Mouse (Mus musculus) CH12.LX (cell line): ENCODE results near the gene Gm45785. TPM values are rescaled to one million over a fixed set of nuclear protein-coding genes. Genes with fewer than 3 reads are reported as not detected.

ENCODE experiments used
- DNase-seq: peaks from one replicate; pipeline ENCODE4 v3.0.0-alpha.2; 2013; ENCODE audit errors: extremely low read depth
- H3K27ac ChIP-seq: 2 replicates; pipeline ENCODE4 v1.5.1; 2012; ENCODE audit warnings: low read depth, mild to moderate bottlenecking, control low read depth, moderate library complexity; ENCODE audit not compliant: insufficient read depth
- H3K27me3 ChIP-seq: replicated peaks from 2 replicates; pipeline ENCODE3; 2012; ENCODE audit warnings: inconsistent platforms
- H3K36me3 ChIP-seq, 2 experiments: replicated peaks in 1 of 2; 2 replicates each; pipeline versions ENCODE3 to v1.6.1; 2012; ENCODE audit warnings: inconsistent platforms in 1 of 2, low read length in 1 of 2, mild to moderate bottlenecking in 1 of 2, mixed read lengths in 1 of 2, moderate library complexity in 1 of 2; ENCODE audit not compliant: control insufficient read depth in 1 of 2, insufficient read depth in 1 of 2
- H3K4me1 ChIP-seq, 2 experiments: 2 replicates each; pipeline ENCODE4 v1.6.1; 2012; ENCODE audit warnings: inconsistent platforms in 1 of 2, moderate library complexity in 1 of 2; ENCODE audit not compliant: insufficient read depth in 2 of 2, control insufficient read depth in 1 of 2
- H3K4me2 ChIP-seq: 2 replicates; pipeline ENCODE4 v1.6.1; 2012; ENCODE audit warnings: low read depth, mild to moderate bottlenecking, control low read depth; ENCODE audit not compliant: poor library complexity, insufficient read depth, severe bottlenecking
- H3K4me3 ChIP-seq, 3 experiments: fragments of 150-350 bp in 1 of 3; sonication (generic) in 1 of 3; replicated peaks in 1 of 3; 2 replicates each; pipeline versions ENCODE3 to v1.5.1; 2011 to 2012; ENCODE audit warnings: low read depth in 2 of 3, low read length in 2 of 3, mild to moderate bottlenecking in 2 of 3, moderate library complexity in 2 of 3, control low read depth in 1 of 3, improper control_type of control experiment in 1 of 3, inconsistent platforms in 1 of 3, mixed read lengths in 1 of 3; ENCODE audit not compliant: poor library complexity in 1 of 3
- H3K79me2 ChIP-seq: replicated peaks from 2 replicates; pipeline ENCODE4 v1.6.1; 2012; ENCODE audit warnings: mild to moderate bottlenecking, moderate library complexity; ENCODE audit not compliant: control insufficient read depth, poor library complexity, insufficient read depth, severe bottlenecking; ENCODE audit errors: extremely low read depth
- H3K9ac ChIP-seq: 2 replicates; pipeline ENCODE4 v1.6.1; 2012; ENCODE audit warnings: low read depth, mild to moderate bottlenecking, control low read depth, moderate library complexity; ENCODE audit not compliant: insufficient read depth
- H3K9me3 ChIP-seq: replicated peaks from 2 replicates; pipeline ENCODE3; 2012; ENCODE audit warnings: low read length, inconsistent platforms, mixed read lengths
- BHLHE40 ChIP-seq: IDR thresholded peaks from 2 replicates; pipeline ENCODE4 v1.6.1; 2011; ENCODE audit warnings: mild to moderate bottlenecking, low read depth, low read length, improper control_type of control experiment
- CHD1 ChIP-seq: IDR thresholded peaks from 2 replicates; pipeline ENCODE4 v1.6.1; 2012; ENCODE audit warnings: low read depth, low read length, improper control_type of control experiment, inconsistent platforms
- E2F4 ChIP-seq: IDR thresholded peaks from 2 replicates; pipeline ENCODE4 v1.6.1; 2011; ENCODE audit warnings: low read depth, low read length, improper control_type of control experiment; ENCODE audit not compliant: insufficient replicate concordance
- ELF1 ChIP-seq: IDR thresholded peaks from 2 replicates; pipeline ENCODE4 v1.6.1; 2014; ENCODE audit warnings: low read depth, mild to moderate bottlenecking, inconsistent platforms, low read length, improper control_type of control experiment
- EP300 ChIP-seq: IDR thresholded peaks from 2 replicates; pipeline ENCODE4 v1.6.1; 2011; ENCODE audit warnings: low read length, improper control_type of control experiment
- ETS1 ChIP-seq: conservative IDR thresholded peaks from 2 replicates; pipeline ENCODE4 v1.6.1; 2012; ENCODE audit warnings: low read depth, mild to moderate bottlenecking, inconsistent platforms, low read length, improper control_type of control experiment, moderate library complexity
- GABPA ChIP-seq: IDR thresholded peaks from 2 replicates; pipeline ENCODE4 v1.6.1; 2012; ENCODE audit warnings: low read depth, low read length, improper control_type of control experiment, inconsistent platforms; ENCODE audit not compliant: insufficient replicate concordance
- HCFC1 ChIP-seq: IDR thresholded peaks from 2 replicates; pipeline ENCODE4 v1.6.1; 2012; ENCODE audit warnings: low read depth, mild to moderate bottlenecking, inconsistent platforms, low read length, improper control_type of control experiment
- IRF4 ChIP-seq: IDR thresholded peaks from 2 replicates; pipeline ENCODE4 v1.6.1; 2014; ENCODE audit warnings: low read depth, mild to moderate bottlenecking, inconsistent platforms, low read length, improper control_type of control experiment
- KAT2A ChIP-seq: IDR thresholded peaks from 2 replicates; pipeline ENCODE4 v1.6.1; 2012; ENCODE audit warnings: low read length, improper control_type of control experiment, inconsistent platforms; ENCODE audit not compliant: insufficient replicate concordance
- MAFK ChIP-seq: IDR thresholded peaks from 2 replicates; pipeline ENCODE4 v1.6.1; 2011; ENCODE audit warnings: low read length, improper control_type of control experiment; ENCODE audit not compliant: insufficient replicate concordance
- MAX ChIP-seq: IDR thresholded peaks from 2 replicates; pipeline ENCODE4 v1.6.1; 2011; ENCODE audit warnings: low read length, improper control_type of control experiment
- MEF2A ChIP-seq: IDR thresholded peaks from 2 replicates; pipeline ENCODE4 v1.6.1; 2014; ENCODE audit warnings: low read depth, mild to moderate bottlenecking, inconsistent platforms, low read length, improper control_type of control experiment, borderline replicate concordance
- MXI1 ChIP-seq: IDR thresholded peaks from 2 replicates; pipeline ENCODE4 v1.6.1; 2011; ENCODE audit warnings: mild to moderate bottlenecking, low read depth, low read length, improper control_type of control experiment
- MYC ChIP-seq: IDR thresholded peaks from 2 replicates; pipeline ENCODE4 v1.6.1; 2011; ENCODE audit warnings: low read depth, mild to moderate bottlenecking, improper control_type of control experiment, low read length
- POLR2A ChIP-seq: IDR thresholded peaks from 2 replicates; pipeline ENCODE4 v1.6.1; 2011; ENCODE audit warnings: low read depth, mild to moderate bottlenecking, improper control_type of control experiment, low read length
- RAD21 ChIP-seq: IDR thresholded peaks from 2 replicates; pipeline ENCODE4 v1.6.1; 2011; ENCODE audit warnings: low read depth, mild to moderate bottlenecking, low read length, improper control_type of control experiment, moderate library complexity
- RCOR1 ChIP-seq: conservative IDR thresholded peaks from 2 replicates; pipeline ENCODE4 v1.6.1; 2012; ENCODE audit warnings: low read depth, mild to moderate bottlenecking, inconsistent platforms, low read length, improper control_type of control experiment
- SIN3A ChIP-seq: IDR thresholded peaks from 2 replicates; pipeline ENCODE4 v1.6.1; 2012; ENCODE audit warnings: low read length, improper control_type of control experiment, inconsistent platforms
- TCF12 ChIP-seq: IDR thresholded peaks from 2 replicates; pipeline ENCODE4 v1.6.1; 2014; ENCODE audit warnings: low read depth, mild to moderate bottlenecking, inconsistent platforms, low read length, improper control_type of control experiment
- USF1 ChIP-seq: IDR thresholded peaks from 2 replicates; pipeline ENCODE4 v1.6.1; 2014; ENCODE audit warnings: low read depth, mild to moderate bottlenecking, inconsistent platforms, low read length, improper control_type of control experiment
- ZKSCAN1 ChIP-seq: IDR thresholded peaks from 2 replicates; pipeline ENCODE4 v1.6.1; 2012; ENCODE audit warnings: low read depth, inconsistent platforms, low read length, improper control_type of control experiment, borderline replicate concordance
- ZNF384 ChIP-seq: IDR thresholded peaks from 2 replicates; pipeline ENCODE4 v1.6.1; 2012; ENCODE audit warnings: low read depth, low read length, improper control_type of control experiment, inconsistent platforms
- dilution Hi-C: fragments of 300-500 bp; cut with MboI; formaldehyde crosslinking; loops from 2 replicates; pipeline ENCODE4 v1.14.3; 2020; ENCODE audit warnings: low sequenced_read_pairs; ENCODE audit not compliant: extremely low pct_unique_long_range_greater_than_20kb, extremely low pct_ligation_motif_present
- in situ Hi-C: fragments of 300-500 bp; cut with MboI; formaldehyde crosslinking; loops from 3 replicates; pipeline ENCODE4 v1.14.3; 2019; ENCODE audit warnings: low sequenced_read_pairs, low pct_ligation_motif_present, low pct_unique_long_range_greater_than_20kb, mixed read lengths
- polyA plus RNA-seq: library from polyadenylated mRNA; unstranded; fragments of >175 nt; gene quantifications from 2 replicates; pipeline ENCODE4 v1.2.1, GENCODE M21; 2012; ENCODE audit warnings: low read depth; ENCODE audit not compliant: insufficient read length
- total RNA-seq, 2 experiments: library from RNA; depleted of rRNA; stranded (reverse); fragments of 300-350 nt in 1 of 2; fragments of >200 nt in 1 of 2; gene quantifications; 2 replicates each; pipeline ENCODE4 v1.2.3; 2012 to 2014

The Gm45785 gene
- total and polyA plus RNA-seq, 3 experiments: not detected

GRCm38 (mm10) chr7:140879355-140879754, 23.2 kb upstream of the Gm45785 start:
- DNase-seq: no peak
- in situ Hi-C loops: no loop called here
- no peak overlapping the region for H3K27ac ChIP-seq

GRCm38 (mm10) chr7:140877364-140877763, 21.2 kb upstream of the Gm45785 start:
- Histone ChIP-seq H3K4me1 (peaks cover 21 to 59% of the 10 kb centered on the region in 2 experiments), H3K4me2 (peak overlapping the region; percentile 47), H3K27ac (peak overlapping the region; percentile 75), H3K36me3 (peaks cover 24 to 53% of the 10 kb centered on the region in 2 experiments), H3K4me3 (peak overlapping the region in 1 of 3 experiments; percentile 8), H3K27me3 (no peaks in the 10 kb centered on the region), H3K9ac (peak overlapping the region; percentile 17; the same call in 1 of the 2 replicates), H3K9me3 (no peaks in the 10 kb centered on the region), H3K79me2 (peaks cover 4% of the 10 kb centered on the region)
- in situ Hi-C loops (no loop called here), dilution Hi-C loops (no loop called here)
- TF ChIP-seq BHLHE40: no peak; the same call in 1 of the 2 replicates
- TF ChIP-seq RAD21: no peak
- TF ChIP-seq CHD1: peak; percentile 98
- TF ChIP-seq TCF12: 0 out of 2 replicates have a peak, but pooled peaks have one; percentile 37
- TF ChIP-seq MXI1: peak; percentile 90
- TF ChIP-seq SIN3A: peak; percentile 89
- peak; percentile 82 for TF ChIP-seq IRF4
- TF ChIP-seq MYC: peak; percentile 86
- peak; percentile 57 for TF ChIP-seq MAX
- TF ChIP-seq ZKSCAN1: no peak
- TF ChIP-seq E2F4: no peak
- 0 out of 2 replicates have a peak, but pooled peaks have one; percentile 12 for TF ChIP-seq POLR2A
- peak; percentile 25; the same call in 1 of the 2 replicates for TF ChIP-seq HCFC1
- no peak for TF ChIP-seq MEF2A
- TF ChIP-seq EP300: peak; percentile 58
- peak; percentile 25; the same call in 1 of the 2 replicates for TF ChIP-seq ETS1
- TF ChIP-seq USF1: no peak
- peak; percentile 84 for DNase-seq

More at GRCm38 (mm10) chr7:140879355-140879754, 23.2 kb upstream of the Gm45785 start:
- Histone ChIP-seq H3K4me1 (peaks cover 24 to 68% of the 10 kb centered on the region in 2 experiments), H3K4me2 (no peak overlapping the region), H3K4me3 (no peak overlapping the region), H3K9me3 (no peaks in the 10 kb centered on the region), H3K36me3 (peaks cover 20 to 46% of the 10 kb centered on the region in 2 experiments), H3K9ac (no peak overlapping the region), H3K79me2 (peaks cover 22% of the 10 kb centered on the region), H3K27me3 (no peaks in the 10 kb centered on the region)
- TF ChIP-seq MAFK (no peak), POLR2A (no peak), MYC (no peak), ZKSCAN1 (no peak), RAD21 (no peak), SIN3A (no peak), ZNF384 (no peak), KAT2A (no peak), RCOR1 (no peak), EP300 (no peak), HCFC1 (no peak), ELF1 (no peak), GABPA (no peak)
- dilution Hi-C loops: no loop called here
